Mouse (Mus musculus): Measurements from ENCODE around the gene Igsf23.

GRCm38 (mm10) chr7:19935171-19935751 lies 15.3 kb downstream of the Igsf23 start:
- TF ChIP-seq CTCF (IDR thresholded peaks at IDR 0.05; ENCODE audit: borderline replicate concordance, extremely low read depth, insufficient read depth, insufficient read length) (no peak), POLR2A (IDR thresholded peaks at IDR 0.05; ENCODE audit: borderline replicate concordance, extremely low read depth, insufficient read depth, insufficient read length, poor library complexity, severe bottlenecking) (no peak)
